Mouse (Mus musculus) natural killer cell, adult 2 months (primary cell): Measurements from ENCODE around the gene Mei4.
A peak's percentile ranks its signal among the peaks of the same experiment; 100 is the strongest.

Experiments used
- DNase-seq, 2 experiments: peaks; one replicate each; pipeline ENCODE4 v3.0.0; 2022; ENCODE audit warnings: low spot score in 2 of 2

Gene Mei4

DNA sequence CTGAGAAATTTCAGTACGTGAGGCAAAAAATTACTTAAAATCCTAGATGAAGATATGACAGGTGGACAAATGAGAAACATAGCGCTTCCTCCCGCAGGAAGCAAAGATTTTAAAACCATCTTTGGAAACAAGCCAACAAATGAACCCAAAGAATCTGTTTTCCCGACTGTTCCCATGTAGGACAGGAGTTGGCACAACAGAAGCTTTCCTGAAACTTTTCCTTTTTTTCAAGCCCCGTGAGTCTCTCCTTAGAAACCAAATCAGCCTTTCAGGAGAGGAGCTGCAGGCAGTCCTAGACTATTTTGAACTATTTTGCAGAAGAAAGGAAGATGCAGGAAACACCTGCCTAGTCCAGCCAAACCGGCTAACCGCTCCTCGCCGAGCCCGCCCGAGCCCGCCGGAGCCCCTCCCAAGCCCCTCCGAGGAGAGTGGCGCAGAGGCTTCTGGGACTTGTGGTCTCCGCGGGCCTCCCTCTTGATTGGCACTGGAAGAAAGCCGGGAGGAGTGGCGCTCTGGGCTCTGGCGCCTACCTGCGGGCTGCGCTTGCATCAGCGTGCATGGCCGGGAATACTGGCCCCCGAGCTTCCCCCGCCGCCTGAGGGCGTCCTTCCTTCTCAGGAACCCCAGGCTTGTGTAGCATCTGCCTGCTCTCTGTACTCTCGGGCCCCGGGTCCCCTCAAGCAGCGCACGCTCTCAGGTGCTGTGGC, at the start of gene Mei4:
Mei4 (plus strand) TSS at position 490 of the 707 bp plus-strand sequence.
- peak; percentile 13 to 41 for DNase-seq

DNA sequence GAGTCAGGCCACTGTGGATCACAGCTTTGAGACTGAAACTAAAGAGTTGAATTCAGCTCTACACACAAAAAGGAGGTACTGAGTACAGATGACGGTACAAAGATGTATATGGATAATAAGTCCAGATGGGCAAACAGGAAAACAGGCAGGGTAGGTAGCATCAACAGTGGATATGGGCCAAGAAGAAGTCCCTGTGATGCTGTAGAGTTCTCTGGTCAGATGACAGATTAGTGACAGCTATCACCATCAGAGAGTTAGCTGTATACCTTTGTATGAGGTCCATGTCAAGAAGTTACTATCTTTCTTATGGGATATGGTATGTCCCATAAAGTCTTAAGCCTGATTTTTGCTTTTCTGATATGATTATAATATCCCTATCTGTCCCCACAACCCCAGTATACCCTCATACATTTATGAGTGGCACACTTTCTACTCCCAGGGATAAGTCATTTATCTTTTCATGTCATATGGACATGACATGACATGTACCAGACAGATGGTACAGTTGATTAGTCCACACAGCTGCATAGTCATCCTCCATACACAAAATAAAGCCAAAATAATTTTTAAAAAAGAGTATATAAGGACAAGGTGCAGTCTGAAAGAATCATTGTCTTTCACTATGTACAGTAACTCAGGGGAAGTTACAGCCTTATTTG, 43.6 kb upstream of the Mei4 start:
- DNase-seq: no peak

DNA sequence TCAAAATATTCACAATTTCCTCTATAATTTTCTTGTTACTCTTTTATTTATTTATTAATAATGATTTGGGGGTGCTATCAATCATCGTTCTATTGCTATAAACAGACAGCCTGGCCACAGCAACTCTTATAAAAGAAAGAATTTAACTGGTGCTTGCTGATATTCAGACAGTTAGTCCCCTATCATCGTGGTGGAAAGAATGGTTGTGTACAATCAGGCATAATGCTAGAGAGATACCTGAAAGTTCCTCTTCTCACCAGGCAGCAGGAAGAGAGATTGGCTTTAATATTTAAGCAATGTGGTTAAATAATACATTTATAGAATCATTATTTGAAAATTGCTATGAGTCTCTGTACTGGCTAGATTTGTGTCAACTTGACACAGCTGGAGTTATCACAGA, 35.9 kb upstream of the Mei4 start:
- no peak for DNase-seq

DNA sequence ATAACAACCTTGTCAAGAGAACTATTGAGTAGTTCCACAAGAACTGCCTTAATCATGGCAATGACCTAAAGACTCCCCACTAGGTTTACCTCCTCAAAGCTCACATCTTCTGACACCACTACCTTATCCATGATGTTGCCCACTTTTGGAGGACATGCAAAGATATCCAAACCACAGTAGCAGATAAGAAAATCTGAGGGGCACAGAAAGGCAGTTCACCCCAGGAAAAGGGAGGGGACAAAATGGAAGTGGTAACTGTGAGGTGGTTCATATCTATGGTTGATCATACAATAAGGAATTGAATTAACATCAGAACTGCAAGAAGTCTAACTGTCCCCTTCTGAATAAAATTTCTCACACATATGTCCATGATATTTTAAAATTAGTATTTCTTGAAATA, 29.4 kb upstream of the Mei4 start:
- DNase-seq: no peak

DNA sequence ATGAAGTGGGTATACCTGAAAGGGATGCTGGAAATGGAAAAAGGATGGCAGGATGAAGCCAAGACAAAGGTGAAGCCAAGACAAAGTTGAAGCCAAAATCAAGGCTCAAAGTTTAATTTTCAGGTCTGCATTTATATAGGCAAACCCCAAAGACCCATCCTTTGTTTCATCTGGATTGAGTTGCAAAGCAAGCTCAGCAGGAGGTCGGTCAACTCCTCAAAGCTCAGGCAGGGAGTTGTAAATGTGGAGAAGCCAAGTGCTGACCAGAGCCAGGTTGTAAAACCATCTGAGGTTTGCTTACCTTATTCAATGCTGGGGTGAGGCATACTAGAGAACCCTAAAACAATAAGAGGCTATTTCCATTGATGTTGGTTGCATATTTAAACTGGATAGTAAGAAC, 4.6 kb upstream of the Mei4 start:
- no peak for DNase-seq

DNA sequence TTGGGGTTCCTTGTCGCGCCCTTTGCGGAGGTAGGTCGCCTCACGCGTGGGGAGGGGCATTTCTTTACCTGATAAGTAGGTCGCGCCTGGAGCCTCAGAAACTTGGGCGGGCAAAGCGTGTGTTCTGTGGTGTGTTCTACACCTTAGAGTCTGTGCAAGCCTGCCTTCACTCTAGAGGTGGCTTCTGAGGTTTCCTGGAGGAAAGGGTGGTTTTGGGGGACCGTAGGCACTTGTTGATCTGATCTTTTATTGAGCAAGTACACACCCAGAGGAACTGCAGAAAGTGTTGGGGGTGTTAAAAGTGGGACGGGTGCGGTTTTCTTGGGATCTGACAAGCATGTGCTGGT, 391 bp downstream of the Mei4 start:
- peak in 1 of 2 experiments; percentile 8 for DNase-seq

DNA sequence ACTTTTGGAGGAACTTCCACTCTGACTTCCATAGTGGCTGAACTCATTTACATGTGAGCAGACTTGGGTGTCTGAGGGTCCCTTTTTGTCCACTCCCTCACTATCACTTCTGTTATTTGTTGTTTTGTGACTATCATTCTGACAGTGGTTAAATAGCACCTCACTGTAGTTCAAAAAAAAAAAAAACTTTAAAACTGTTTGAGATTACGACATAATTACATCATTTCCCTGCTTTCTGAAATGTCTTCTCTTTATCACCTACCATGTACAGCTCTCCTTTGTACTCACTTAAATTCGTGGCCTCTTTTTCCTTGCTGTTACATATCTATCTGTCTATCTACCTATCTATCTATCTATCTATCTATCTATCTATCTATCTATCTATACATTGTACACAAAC, 2.6 kb downstream of the Mei4 start:
- DNase-seq: no peak

DNA sequence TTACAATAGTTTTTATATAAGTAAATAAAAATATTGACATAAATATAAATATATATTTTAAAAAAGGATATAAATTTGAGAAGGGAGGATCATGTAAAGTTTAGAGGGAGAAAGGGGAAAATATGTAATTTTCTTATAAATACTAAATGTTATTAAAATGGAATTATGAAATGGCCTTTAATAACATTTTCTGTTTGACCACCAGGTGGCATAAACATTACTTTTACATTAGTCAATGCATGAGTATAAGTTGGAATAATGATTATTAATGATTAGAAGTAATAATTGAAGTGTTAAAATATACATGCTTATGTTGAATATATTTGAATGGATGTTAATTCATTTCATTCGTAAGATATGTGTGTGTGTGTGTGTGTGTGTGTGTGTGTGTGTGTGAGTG, 58.0 kb downstream of the Mei4 start:
- no peak for DNase-seq

DNA sequence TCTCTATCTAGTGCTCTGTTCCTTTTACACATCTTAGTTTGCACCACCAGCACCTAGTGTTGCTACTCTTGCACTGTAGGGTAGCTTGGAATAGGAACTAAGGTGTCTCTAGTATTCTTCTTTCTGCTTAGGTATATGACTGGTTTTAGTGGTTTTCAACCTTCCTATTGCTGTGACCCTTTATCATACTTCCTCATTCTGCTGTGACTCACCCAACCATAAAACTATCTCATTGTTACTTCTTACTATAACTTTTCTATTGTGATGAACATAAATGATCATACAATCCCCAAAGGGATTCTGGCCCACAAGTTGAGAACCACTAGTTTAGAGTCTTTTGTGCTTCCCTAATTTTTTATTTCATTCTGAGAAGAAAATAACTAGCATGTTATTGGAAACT, 61.3 kb downstream of the Mei4 start:
- no peak for DNase-seq

DNA sequence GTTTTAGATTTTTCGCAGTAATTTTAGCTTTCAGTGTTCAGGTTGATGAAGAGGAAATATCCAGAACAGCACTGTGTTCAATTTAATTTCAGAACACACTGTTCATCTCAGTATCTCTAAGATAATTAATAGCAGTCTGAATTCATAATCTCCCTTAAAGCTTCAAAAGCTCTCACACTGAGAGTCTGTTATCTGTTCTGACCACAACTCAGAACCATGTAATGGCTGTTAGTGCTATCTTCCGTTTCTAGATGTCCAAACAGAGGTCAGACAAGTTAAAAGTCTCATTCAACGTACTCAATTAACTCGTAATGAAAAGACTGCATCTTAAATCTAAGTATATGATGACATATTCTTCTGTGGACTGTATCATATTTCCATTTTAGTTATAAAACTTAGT, 77.1 kb downstream of the Mei4 start:
- no peak for DNase-seq

DNA sequence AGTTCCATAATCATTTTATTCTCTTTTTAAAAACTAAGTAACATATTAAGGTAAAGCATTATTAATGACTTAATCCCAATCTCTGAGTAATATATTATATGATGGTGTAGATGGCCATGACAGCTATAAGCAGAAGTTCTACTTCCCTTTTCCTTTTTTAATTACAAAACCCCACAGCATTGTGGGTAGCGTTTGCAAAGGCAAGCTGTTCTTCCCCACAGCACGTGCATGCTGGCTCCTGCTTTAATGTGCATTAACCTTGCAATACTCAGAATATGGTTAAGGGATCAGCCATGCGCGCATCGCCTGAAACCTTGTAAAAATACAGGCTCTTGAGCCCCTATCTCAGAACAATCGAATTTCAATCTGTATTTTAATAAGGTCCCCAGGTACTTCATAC, 82.2 kb downstream of the Mei4 start:
- DNase-seq: no peak

DNA sequence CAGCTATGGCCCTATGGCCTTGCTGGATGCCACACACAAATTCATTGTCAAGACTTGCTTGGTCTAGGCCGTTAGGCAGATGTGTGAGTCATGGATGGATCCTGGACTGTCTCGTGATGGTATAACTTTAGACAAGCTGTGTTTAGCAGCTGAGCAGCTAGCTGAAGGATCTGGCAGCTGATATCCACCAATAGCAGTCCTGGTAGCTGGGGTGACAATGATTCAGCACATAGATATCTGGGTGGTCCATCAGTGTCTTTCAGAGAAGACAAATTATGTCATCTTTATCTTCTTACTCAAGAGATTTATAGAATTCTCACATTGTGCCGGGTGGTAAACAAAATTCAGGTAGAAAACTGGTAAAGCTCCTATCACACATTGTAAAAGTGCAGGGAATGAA, 93.4 kb downstream of the Mei4 start:
- DNase-seq: no peak

DNA sequence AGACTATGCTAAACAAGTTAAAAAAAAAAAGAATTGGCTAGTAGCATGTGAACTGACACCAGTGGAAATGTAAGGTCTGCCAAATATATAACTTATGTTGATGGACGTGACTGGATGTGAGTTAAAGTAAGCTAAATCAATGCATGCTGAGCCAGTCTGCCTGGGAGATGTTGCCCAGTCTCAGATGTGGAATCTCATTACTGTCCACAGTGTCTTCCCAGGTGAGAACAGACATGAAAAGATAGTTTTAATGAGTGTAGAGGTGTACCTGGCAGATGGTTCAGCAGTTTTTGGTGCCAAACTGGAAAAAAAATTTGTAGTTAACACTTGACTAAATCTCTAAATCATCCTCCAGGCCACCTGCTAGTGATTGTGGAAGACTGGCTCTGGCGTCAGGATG, 94.4 kb downstream of the Mei4 start:
- no peak for DNase-seq

DNA sequence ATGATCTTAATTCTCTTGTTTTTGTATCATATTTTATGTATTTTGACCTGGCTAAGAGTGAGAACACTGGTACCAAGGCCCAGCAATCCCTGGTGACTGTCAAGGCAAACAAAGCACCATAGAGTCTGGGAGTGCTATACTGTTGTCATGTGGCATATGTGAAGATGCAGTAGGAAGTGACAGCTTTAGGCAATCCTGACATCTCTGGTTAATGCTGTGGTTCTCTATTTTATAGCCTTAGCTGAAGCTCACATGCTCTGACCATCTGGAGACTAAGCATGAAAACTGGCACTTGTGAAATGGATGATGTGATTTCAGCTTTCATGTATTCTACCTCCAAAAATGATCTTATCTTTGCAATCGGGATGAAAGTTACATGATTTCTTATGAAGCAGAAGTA, 103.3 kb downstream of the Mei4 start:
- DNase-seq: no peak

DNA sequence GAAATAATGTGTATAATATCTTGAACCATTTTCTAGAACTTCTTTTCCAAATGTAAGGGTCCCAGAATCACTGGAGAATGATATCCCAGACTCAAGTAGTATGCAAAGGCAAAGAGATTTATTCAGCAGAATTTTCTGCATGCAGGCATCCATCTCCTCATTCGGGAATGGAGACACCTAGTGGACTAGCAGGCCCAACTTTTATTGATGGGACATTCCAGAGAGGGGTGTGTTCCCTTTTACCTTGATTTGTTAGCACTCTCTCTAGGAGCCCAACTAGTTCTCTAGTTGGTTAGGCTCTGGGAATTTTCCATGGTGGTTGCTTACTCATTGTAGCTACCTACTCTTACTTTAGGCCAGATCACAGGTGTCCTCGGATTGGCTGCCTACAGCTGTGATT, 105.5 kb downstream of the Mei4 start:
- DNase-seq: no peak

DNA sequence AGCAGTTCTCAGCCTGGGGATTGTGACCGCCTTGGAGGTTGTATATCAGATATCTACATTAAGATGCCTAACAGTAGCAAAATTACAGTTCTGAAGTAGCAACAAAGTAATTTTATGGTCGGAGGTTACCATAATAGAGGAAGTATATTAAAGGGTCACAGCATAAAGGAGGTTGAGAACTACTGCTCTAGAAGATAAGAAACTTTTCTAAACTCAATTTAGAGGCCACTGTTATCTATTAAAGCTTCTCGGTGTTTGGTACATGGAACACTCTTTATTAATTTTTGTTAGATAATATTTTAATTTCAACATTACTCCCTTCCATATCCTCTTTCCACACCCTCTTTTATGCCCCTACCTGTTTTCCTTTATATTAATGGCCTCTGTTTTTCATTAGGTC, 119.0 kb downstream of the Mei4 start:
- no peak for DNase-seq

DNA sequence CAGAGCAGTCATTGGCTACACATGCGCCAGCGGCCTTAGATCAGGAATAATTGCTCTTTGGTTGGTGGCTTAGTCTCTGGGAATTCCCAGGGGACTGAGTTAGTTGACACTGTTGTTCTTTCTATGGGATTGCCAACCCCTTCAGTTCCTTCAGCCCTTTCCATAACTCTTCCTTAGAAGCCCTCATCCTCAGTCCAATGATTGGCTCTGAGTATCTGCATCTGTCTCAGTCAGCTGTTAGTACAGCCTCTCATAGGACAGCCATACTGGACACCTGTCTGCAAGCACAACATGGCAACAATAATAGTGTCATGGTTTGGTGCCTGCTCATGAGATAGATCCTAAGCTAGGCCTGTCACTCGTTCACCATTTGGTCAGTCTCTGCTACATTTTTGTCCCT, 149.5 kb downstream of the Mei4 start:
- DNase-seq: no peak

DNA sequence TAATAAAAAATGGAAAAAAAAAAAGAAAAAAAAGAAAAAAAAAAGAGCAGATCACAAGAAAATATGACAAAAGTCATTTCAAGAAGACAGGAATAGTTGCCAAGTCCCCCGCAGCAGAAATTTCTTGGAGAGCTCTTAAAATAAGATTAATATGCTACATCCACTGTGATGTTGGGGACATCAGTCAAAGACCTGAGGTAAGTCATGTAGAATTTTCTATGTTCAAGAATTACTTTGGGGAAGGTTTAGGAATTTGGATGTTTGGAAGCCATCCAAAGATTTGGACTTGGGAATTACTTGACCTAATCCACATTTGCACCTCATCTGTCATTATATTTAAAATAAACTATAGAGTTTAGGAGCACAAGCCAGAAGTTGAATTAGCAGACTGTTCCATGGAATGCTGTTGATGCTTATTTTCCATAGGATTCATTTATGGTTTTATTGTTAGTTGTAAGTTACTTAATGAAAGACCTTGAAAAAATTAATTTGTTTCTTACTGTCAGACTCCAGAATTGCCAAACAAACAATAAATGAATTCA, 179.1 kb downstream of the Mei4 start:
- DNase-seq: no peak

DNA sequence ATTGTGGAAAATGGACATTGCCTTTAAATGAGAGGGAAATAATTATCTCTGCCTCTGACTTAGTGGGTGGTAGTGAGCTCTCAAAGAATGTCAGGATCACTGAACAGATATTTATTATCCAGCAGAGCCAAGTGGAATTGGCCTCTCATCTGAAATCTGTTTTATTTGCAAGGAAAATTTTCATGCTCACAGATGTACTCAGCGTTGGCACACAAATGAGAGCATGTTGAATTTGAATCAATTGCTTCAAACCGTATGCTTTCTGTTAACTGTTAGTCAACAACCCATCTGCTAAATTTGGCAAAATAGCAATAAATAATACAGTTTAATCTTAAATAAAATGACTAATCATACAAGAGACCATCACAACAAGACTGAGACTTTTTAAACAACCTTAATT, 181.0 kb downstream of the Mei4 start:
- no peak for DNase-seq

DNA sequence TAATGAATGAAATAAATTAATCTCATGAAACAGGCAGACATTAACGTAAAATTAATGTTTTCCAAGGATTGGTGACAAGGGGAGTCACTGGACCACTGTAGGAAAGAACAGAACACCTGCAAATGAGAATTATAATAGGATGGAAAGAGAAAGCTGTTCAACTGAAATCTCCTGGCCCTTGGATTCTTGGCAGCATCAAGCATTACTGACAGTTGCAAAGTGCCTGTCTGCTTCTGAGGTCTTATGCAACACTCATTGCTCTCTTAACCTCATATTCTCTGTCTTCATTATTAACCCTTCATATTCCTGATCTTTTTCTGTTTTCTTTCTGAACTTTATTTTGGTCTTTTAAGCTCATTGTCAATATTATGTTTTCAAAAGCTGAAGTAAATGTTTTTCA, 210.4 kb downstream of the Mei4 start:
- DNase-seq: no peak

DNA sequence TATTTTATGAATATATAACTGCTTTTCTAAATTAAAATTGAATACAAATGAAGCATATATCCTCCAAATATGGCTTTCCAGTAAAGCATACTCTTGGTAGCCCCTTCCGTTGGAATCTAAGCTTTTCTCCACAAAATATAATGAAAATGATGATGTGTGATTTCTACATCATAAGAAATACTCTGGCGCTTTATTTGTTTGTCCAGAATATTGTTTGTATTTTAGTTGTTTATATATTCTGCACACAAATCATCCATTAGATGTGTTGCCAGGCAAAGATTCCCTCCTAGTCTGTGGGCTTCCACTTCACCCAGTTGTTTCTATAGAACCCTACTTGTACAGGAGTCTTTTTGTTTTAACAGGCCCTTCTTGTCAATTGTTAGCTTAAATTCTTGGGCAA, 211.8 kb downstream of the Mei4 start:
- DNase-seq: no peak

DNA sequence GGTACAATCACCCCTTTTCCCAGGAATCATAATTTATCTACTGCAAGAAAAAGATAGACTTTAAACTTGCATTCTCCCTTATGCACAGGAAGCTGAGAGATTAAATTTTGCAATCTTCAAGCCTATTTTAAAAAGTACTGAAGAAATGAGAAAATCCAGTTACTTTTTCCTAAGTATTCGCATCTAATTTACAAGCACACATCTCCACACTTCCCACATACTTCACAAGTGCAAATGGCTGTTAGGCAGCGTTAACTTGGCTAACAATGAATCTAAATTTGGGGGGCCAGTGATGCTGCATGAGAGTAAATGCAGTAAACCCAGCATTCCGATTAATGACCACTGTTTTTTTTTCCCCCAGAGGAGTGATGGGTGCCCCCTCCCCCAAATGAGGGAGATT, 232.9 kb downstream of the Mei4 start:
- no peak for DNase-seq

DNA sequence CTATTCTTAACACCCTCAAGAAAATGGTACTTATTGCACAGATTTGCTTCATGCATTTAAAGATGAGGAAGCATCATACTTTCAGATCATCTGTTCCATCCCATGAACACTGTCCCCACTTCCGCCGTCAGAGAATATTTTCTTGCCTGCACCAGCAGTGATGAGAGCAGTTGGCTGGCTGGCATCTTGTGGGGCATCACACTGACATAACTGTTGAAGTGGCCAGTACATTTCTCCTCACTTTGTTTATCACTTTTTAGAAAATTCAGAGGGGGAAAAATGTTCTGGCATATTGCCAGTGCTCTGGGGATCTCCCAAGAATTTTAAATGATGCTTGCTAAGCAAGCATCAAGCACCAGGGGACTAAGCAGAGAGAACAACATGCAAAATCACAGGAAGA, 251.4 kb downstream of the Mei4 start:
- no peak for DNase-seq

DNA sequence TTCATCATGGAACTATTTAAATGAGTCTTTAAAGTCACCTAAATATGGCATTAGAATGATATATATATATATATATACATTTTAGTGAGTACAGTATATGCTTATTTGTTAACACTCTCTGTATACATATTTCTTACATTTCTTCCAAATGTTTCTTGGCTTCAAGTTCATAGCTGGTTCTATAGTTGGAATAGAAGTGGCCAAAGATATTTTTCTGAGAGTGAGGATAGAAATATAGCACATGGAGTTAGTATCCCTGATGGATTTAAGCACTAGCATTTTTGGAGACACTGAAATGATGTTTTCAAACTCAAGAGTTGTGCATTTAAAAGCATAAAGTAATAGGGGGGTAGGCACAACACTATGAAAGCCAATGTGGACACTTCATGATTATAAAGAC, 272.6 kb downstream of the Mei4 start:
- DNase-seq: no peak
